In genomic region chr3:84287256-84287655, GRCm38 (mm10) we compare ENCODE assay signal across 21 mouse cellular contexts.
"Had no signal": no experiment of that assay in that cellular context is flagged by ENCODE, and none has a peak within 500 bp of the region (broad histone marks: within the 10 kb centered on the region; RNA-seq: fewer than 3 reads in every experiment).

No protein-coding gene starts in this region.

- H3K36me3 ChIP-seq: limb, embryonic 12.5 days; limb, embryonic 15.5 days; midbrain, embryonic 15.5 days; neural tube, embryonic 15.5 days had no signal

- H3K9ac ChIP-seq: limb, embryonic 12.5 days; limb, embryonic 15.5 days; liver, embryonic 14.5 days; liver, postnatal 0 days; lung, embryonic 14.5 days; midbrain, embryonic 12.5 days; midbrain, embryonic 15.5 days; neural tube, embryonic 12.5 days; neural tube, embryonic 15.5 days had no signal

- H3K4me3 ChIP-seq: limb, embryonic 12.5 days; limb, embryonic 15.5 days; midbrain, embryonic 12.5 days; midbrain, embryonic 15.5 days; neural tube, embryonic 12.5 days; neural tube, embryonic 15.5 days had no signal

- DNase-seq: left cerebral cortex, postnatal 4 days; liver, postnatal 0 days; lung, embryonic 14.5 days; right cerebral cortex, adult 18-20 months; right cerebral cortex, postnatal 25 days; spleen, adult 18-20 months; thymus, adult 18-20 months; thymus, postnatal 36 days had no signal

- ATAC-seq: hindbrain, postnatal 0 days; inflammation-experienced regulatory T-cells, adult 6 months; liver, postnatal 0 days; lung, postnatal 0 days; midbrain, embryonic 15.5 days had no signal

- H3K27ac ChIP-seq: hindbrain, postnatal 0 days; kidney, postnatal 0 days; limb, embryonic 12.5 days; limb, embryonic 15.5 days; liver, embryonic 14.5 days; macrophage; midbrain, embryonic 12.5 days; midbrain, embryonic 15.5 days; neural tube, embryonic 12.5 days; neural tube, embryonic 15.5 days had no signal

- H3K27me3 ChIP-seq: midbrain, embryonic 12.5 days; midbrain, embryonic 15.5 days; neural tube, embryonic 12.5 days; neural tube, embryonic 15.5 days had no signal

- H3K4me2 ChIP-seq: limb, embryonic 12.5 days; limb, embryonic 15.5 days; liver, embryonic 11.5 days; lung, embryonic 14.5 days; midbrain, embryonic 12.5 days; midbrain, embryonic 15.5 days; neural tube, embryonic 12.5 days; neural tube, embryonic 15.5 days had no signal

- H3K9me3 ChIP-seq: limb, embryonic 15.5 days; midbrain, embryonic 12.5 days; midbrain, embryonic 15.5 days; neural tube, embryonic 12.5 days; neural tube, embryonic 15.5 days had no signal
